ENCODE assay signal across 10 mouse cellular contexts in genomic region chr9:96882496-96883265, GRCm38 (mm10). TPM values are rescaled to one million over a fixed set of nuclear protein-coding genes. Genes with fewer than 3 reads are reported as not detected.
A peak's percentile ranks its signal among the peaks of the same experiment; 100 is the strongest.
DNase-seq lines count a peak whose midpoint lies in the region; ATAC-seq lines count a peak whose summit lies in the region.
"Had no signal": no experiment of that assay in that cellular context is flagged by ENCODE, and none has a peak within 500 bp of the region (broad histone marks: within the 10 kb centered on the region; RNA-seq: fewer than 3 reads in every experiment).

No protein-coding gene starts in this region.

- no peak overlapping the region for H3K4me3 ChIP-seq in forebrain, embryonic 14.5 days (ENCODE audit: low read depth, low read length)
- H3K4me3 ChIP-seq in intestine, embryonic 14.5 days (ENCODE audit: low read depth, low read length): no peak overlapping the region
- H3K4me3 ChIP-seq: limb, embryonic 12.5 days had no signal

- no peak overlapping the region for H3K4me2 ChIP-seq in forebrain, embryonic 14.5 days (ENCODE audit: low read length)
- H3K4me2 ChIP-seq in intestine, embryonic 14.5 days (ENCODE audit: low read length): peak overlapping the region; percentile 14; the same call in 1 of the 2 replicates
- H3K4me2 ChIP-seq: limb, embryonic 12.5 days had no signal

- H3K27me3 ChIP-seq in forebrain, embryonic 14.5 days (replicated peaks; ENCODE audit: control insufficient read depth, insufficient read depth, low read length): no peaks in the 10 kb centered on the region; the same call in 1 of the 2 replicates
- H3K27me3 ChIP-seq in intestine, embryonic 14.5 days (replicated peaks; ENCODE audit: control insufficient read depth, insufficient read depth, low read length): no peaks in the 10 kb centered on the region

- peak; percentile 42 for DNase-seq in right cerebral cortex, postnatal 14 days
- DNase-seq in right cerebral cortex, postnatal 10 days (ENCODE audit: low spot score in 2 of 2): no peak
- peak; percentile 78 for DNase-seq in forebrain, embryonic 14.5 days (ENCODE audit: low spot score)
- no peak for DNase-seq in intestine, embryonic 14.5 days (ENCODE audit: low spot score)
- peak; percentile 65 for DNase-seq in skeletal muscle tissue, adult 2 months (ENCODE audit: low read depth, low spot score)
- DNase-seq in adipocyte (ENCODE audit: low spot score): no peak
- no peak for DNase-seq in adrenal gland, postnatal 14 days
- DNase-seq: heart, postnatal 4 days had no signal

- no peaks in the 10 kb centered on the region for H3K36me3 ChIP-seq in forebrain, embryonic 14.5 days (ENCODE audit: control insufficient read depth, insufficient read depth, low read length)
- H3K36me3 ChIP-seq in intestine, embryonic 14.5 days (ENCODE audit: control insufficient read depth, insufficient read depth, low read length): no peaks in the 10 kb centered on the region
- H3K36me3 ChIP-seq: limb, embryonic 12.5 days had no signal

- 74% methylated on average over 20 of the region's 20 CpGs for WGBS in forebrain, embryonic 14.5 days
- 54% methylated on average over 20 of the region's 20 CpGs for WGBS in intestine, embryonic 14.5 days

- no peak overlapping the region for H3K27ac ChIP-seq in forebrain, embryonic 14.5 days (ENCODE audit: low read depth, low read length)
- H3K27ac ChIP-seq in intestine, embryonic 14.5 days (ENCODE audit: low read depth): peak overlapping the region; percentile 91
- H3K27ac ChIP-seq: limb, embryonic 12.5 days had no signal

- no peaks in the 10 kb centered on the region for H3K9me3 ChIP-seq in forebrain, embryonic 14.5 days (replicated peaks; ENCODE audit: control insufficient read depth, low read length)
- H3K9me3 ChIP-seq in intestine, embryonic 14.5 days (ENCODE audit: control insufficient read depth, low read length): no peaks in the 10 kb centered on the region
- H3K9me3 ChIP-seq: limb, embryonic 12.5 days had no signal

- peak; percentile 59 for ATAC-seq in forebrain, embryonic 14.5 days
- no peak for ATAC-seq in intestine, embryonic 14.5 days (replicated peaks; ENCODE audit: low FRiP score, low TSS enrichment, low read depth)
- ATAC-seq: activated CD4-positive, CD25-positive, alpha-beta regulatory T cell, adult 4 months had no signal

- peaks cover 18% of the 10 kb centered on the region for H3K4me1 ChIP-seq in forebrain, embryonic 14.5 days (ENCODE audit: control insufficient read depth, insufficient read depth, low read length)
- H3K4me1 ChIP-seq in intestine, embryonic 14.5 days (replicated peaks; ENCODE audit: control insufficient read depth, insufficient read depth, low read length): peaks cover 74% of the 10 kb centered on the region

- no peak overlapping the region for H3K9ac ChIP-seq in forebrain, embryonic 14.5 days (ENCODE audit: low read length)
- H3K9ac ChIP-seq in intestine, embryonic 14.5 days (ENCODE audit: low read length): no peak overlapping the region
- H3K9ac ChIP-seq: limb, embryonic 12.5 days had no signal

RNA-seq across cellular contexts. Expression of gene Pxylp1, which starts 9.8 kb away (rescaled TPM):
- polyA plus RNA-seq in forebrain, embryonic 14.5 days (2014; fragmentation: Nextera tagmentation; extraction: Ambion mirVana): 36.7 and 45.4 TPM in 2 replicates
- polyA plus RNA-seq in intestine, embryonic 14.5 days (2014; fragmentation: Nextera tagmentation; extraction: Ambion mirVana): 56.2 and 67.0 TPM in 2 replicates
- 8.0 and 8.4 TPM in 2 replicates for total RNA-seq in adrenal gland, postnatal 14 days (2021)

Comparison
In these comparisons a context has a peak if more than half of its experiments do, and no peak if none do; other contexts are left out.
1. DNase-seq: peak in right cerebral cortex, postnatal 14 days (single experiment), forebrain, embryonic 14.5 days (single experiment) and skeletal muscle tissue, adult 2 months (single experiment); none in right cerebral cortex, postnatal 10 days (0 of 2), intestine, embryonic 14.5 days (single experiment), adipocyte (single experiment) and adrenal gland, postnatal 14 days (single experiment).